Mouse (Mus musculus) thymus, adult 2 months (tissue): Measurements from ENCODE around the gene Olfr1094. TPM values are rescaled to one million over a fixed set of nuclear protein-coding genes. Genes with fewer than 3 reads are reported as not detected.

Source experiments
- DNase-seq: peaks from one replicate; pipeline ENCODE4 v3.0.0; 2021
- H3K27ac ChIP-seq: fragments of 200-500 bp; 2 replicates; pipeline ENCODE4 v1.5.1; 2012; ENCODE audit warnings: low read length, control low read depth; ENCODE audit not compliant: control insufficient read depth, insufficient read depth
- H3K27me3 ChIP-seq: fragments of 200-500 bp; 2 replicates; pipeline ENCODE4 v1.6.1; 2012; ENCODE audit warnings: mild to moderate bottlenecking, low read length, moderate library complexity, mixed read lengths; ENCODE audit not compliant: control insufficient read depth, insufficient read depth
- H3K36me3 ChIP-seq: fragments of 200-500 bp; 2 replicates; pipeline ENCODE4 v1.6.1; 2012; ENCODE audit warnings: mild to moderate bottlenecking, low read length, moderate library complexity; ENCODE audit not compliant: control insufficient read depth, insufficient read depth
- H3K4me1 ChIP-seq: fragments of 200-500 bp; replicated peaks from 2 replicates; pipeline ENCODE4 v1.6.1; 2012; ENCODE audit warnings: low read length; ENCODE audit not compliant: control insufficient read depth, insufficient read depth
- H3K4me3 ChIP-seq: fragments of 200-500 bp; 2 replicates; pipeline ENCODE4 v1.5.1; 2012; ENCODE audit warnings: mild to moderate bottlenecking, low read length, control low read depth, moderate library complexity; ENCODE audit not compliant: control insufficient read depth, insufficient read depth
- CTCF ChIP-seq: fragments of 200-500 bp; IDR thresholded peaks from 2 replicates; pipeline ENCODE4 v1.5.1; 2012; ENCODE audit warnings: mild to moderate bottlenecking, control low read depth, low read length, moderate library complexity, borderline replicate concordance; ENCODE audit not compliant: control insufficient read depth, poor library complexity, insufficient read depth; ENCODE audit errors: extremely low read depth
- POLR2A ChIP-seq: fragments of 200-500 bp; IDR thresholded peaks from 2 replicates; pipeline ENCODE4 v1.6.1; 2012; ENCODE audit warnings: mild to moderate bottlenecking, low read length, control low read depth, moderate library complexity; ENCODE audit not compliant: control insufficient read depth, poor library complexity, insufficient read depth; ENCODE audit errors: extremely low read depth
- WGBS: fragments of 180-500 bp; shearing (Covaris S2); methylation state at CpG from one replicate; pipeline ENCODE4 v1.1.7; 2018; 5-methylcytosine and 5-hydroxymethylcytosine counted together
- polyA plus RNA-seq: library from polyadenylated mRNA; depleted of rRNA; stranded (reverse); fragments of >200 nt; gene quantifications from 2 replicates; pipeline ENCODE4 v1.2.3, GENCODE M21; 2012; rRNA removed

Olfr1094 gene
- polyA plus RNA-seq, result not detected in 2 replicates

- Histone ChIP-seq H3K27me3 (no peaks in the 10 kb centered on the region), H3K4me1 (no peaks in the 10 kb centered on the region), H3K27ac (no peak within 1 kb of the TSS), H3K36me3 (no peaks in the 10 kb centered on the region), H3K4me3 (no peak within 1 kb of the TSS)
- TF ChIP-seq POLR2A, result no peak
- no peak for TF ChIP-seq CTCF
- no peak for DNase-seq
Observed at GRCm38 (mm10) chr2:86824363-86824762, at the start of gene Olfr1094. Gene Olfr1094 (plus strand): TSS chr2:86824663.

- H3K36me3 ChIP-seq, result no peaks in the 10 kb centered on the region
- TF ChIP-seq POLR2A (no peak), CTCF (no peak)
- H3K27ac ChIP-seq, result no peak within 1 kb of the TSS
- no peak for DNase-seq
- WGBS, result 83% methylated on average over 2 of the region's 2 CpGs
- no peaks in the 10 kb centered on the region for H3K4me1 ChIP-seq
- no peak within 1 kb of the TSS for H3K4me3 ChIP-seq
- H3K27me3 ChIP-seq, result no peaks in the 10 kb centered on the region
Observed at GRCm38 (mm10) chr2:86782179-86782578, 42.3 kb upstream of the Olfr1094 start, which contains the start of gene Olfr1093. Gene Olfr1093 (plus strand): TSS chr2:86782479.

DNA sequence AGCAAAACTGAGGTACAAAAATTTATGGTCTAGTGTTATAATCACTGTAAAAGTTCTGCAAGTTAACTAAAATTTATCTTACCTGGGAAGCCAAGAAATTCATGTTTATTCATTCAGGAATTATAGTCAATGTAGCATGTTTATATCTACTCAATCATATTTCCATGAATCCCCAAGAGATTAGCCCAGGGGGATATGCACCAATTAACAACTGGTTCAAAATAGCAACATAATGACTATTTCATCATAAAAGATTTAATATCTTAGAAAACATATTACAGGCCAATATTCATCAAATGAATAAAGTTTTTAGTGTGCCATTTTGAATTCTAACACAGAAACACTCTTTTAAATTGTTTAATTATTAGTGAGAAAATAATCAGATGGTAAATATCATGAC is 14.5 kb upstream of the Olfr1094 start, which contains the start of gene Olfr141:
Gene Olfr141, minus strand, starts transcription at position 101 of the 400 bp plus-strand sequence.
- DNase-seq, result no peak
- no peak for TF ChIP-seq POLR2A
- no peak for TF ChIP-seq CTCF
- Histone ChIP-seq H3K27me3 (no peaks in the 10 kb centered on the region), H3K4me1 (no peaks in the 10 kb centered on the region), H3K4me3 (no peak within 1 kb of the TSS), H3K36me3 (no peaks in the 10 kb centered on the region), H3K27ac (no peak within 1 kb of the TSS)

DNA sequence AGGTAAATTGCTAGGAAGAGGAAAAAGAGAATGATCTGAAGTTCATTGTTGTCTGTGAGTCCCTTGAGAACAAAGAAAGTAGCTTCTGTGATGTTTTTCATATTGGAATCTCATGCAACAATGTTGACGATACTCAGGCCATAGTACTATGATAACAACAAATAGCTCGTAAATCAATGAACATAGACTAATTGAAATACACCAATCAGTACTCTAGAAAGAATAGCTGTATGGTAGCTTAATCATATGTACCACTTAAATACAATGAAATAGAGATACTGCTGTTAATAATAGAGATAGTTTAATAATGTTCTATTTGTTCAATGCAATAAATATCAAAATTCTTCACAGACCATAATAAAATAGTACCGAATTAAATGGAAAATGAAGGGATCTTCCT is 27.1 kb downstream of the Olfr1094 start, which contains the start of gene Olfr1095:
Gene Olfr1095, minus strand, starts transcription at position 101 of the 400 bp plus-strand sequence.
- WGBS, result 91% methylated on average over 3 of the region's 3 CpGs
- no peak for TF ChIP-seq CTCF
- TF ChIP-seq POLR2A, result no peak
- Histone ChIP-seq H3K27me3 (no peaks in the 10 kb centered on the region), H3K4me1 (no peaks in the 10 kb centered on the region), H3K4me3 (no peak within 1 kb of the TSS), H3K27ac (no peak within 1 kb of the TSS), H3K36me3 (no peaks in the 10 kb centered on the region)
- DNase-seq, result no peak

GRCm38 (mm10) chr2:86874702-86875101 is 50.2 kb downstream of the Olfr1094 start, which contains the start of gene Gm13723:
Gene Gm13723 (minus strand): TSS chr2:86874802.
- no peak for DNase-seq
- Histone ChIP-seq H3K36me3 (no peaks in the 10 kb centered on the region), H3K27me3 (no peaks in the 10 kb centered on the region), H3K4me1 (no peaks in the 10 kb centered on the region), H3K27ac (no peak within 1 kb of the TSS), H3K4me3 (no peak within 1 kb of the TSS)
- TF ChIP-seq POLR2A, result no peak
- no peak for TF ChIP-seq CTCF
- WGBS, result 64% methylated on average over 1 of the region's 1 CpGs

Other genes starting within 250 kb of the Olfr1094 start
- gene Olfr1082, start 225.7 kb upstream of the Olfr1094 start, polyA plus RNA-seq, result not detected in 2 replicates
- gene Olfr1084, start 184.9 kb upstream of the Olfr1094 start, polyA plus RNA-seq, result not detected in 2 replicates
- not detected in 2 replicates for gene Olfr1085, start 162.6 kb upstream of the Olfr1094 start, polyA plus RNA-seq
- gene Olfr1086, start 144.6 kb upstream of the Olfr1094 start, polyA plus RNA-seq, result not detected in 2 replicates
- not detected in 2 replicates for gene Olfr1087, start 126.3 kb upstream of the Olfr1094 start, polyA plus RNA-seq
- not detected in 2 replicates for gene Olfr1089, start 91.0 kb upstream of the Olfr1094 start, polyA plus RNA-seq
- not detected in 2 replicates for gene Olfr1090, start 65.7 kb upstream of the Olfr1094 start, polyA plus RNA-seq
- not detected in 2 replicates for gene Olfr1093, start 42.2 kb upstream of the Olfr1094 start, polyA plus RNA-seq
- not detected in 2 replicates for gene Olfr141, start 14.6 kb upstream of the Olfr1094 start, polyA plus RNA-seq
- gene Olfr1095, start 27.0 kb downstream of the Olfr1094 start, polyA plus RNA-seq, result not detected in 2 replicates
- gene Gm13723, start 50.1 kb downstream of the Olfr1094 start, polyA plus RNA-seq, result not detected in 2 replicates
- not detected in 2 replicates for gene Olfr1097, start 67.6 kb downstream of the Olfr1094 start, polyA plus RNA-seq
- not detected in 2 replicates for gene Olfr1098, start 99.9 kb downstream of the Olfr1094 start, polyA plus RNA-seq
- not detected in 2 replicates for gene Olfr1099, start 136.0 kb downstream of the Olfr1094 start, polyA plus RNA-seq
- not detected in 2 replicates for gene Olfr1100, start 155.3 kb downstream of the Olfr1094 start, polyA plus RNA-seq
- gene Olfr1101, start 166.6 kb downstream of the Olfr1094 start, polyA plus RNA-seq, result not detected in 2 replicates
- gene Olfr1102, start 173.7 kb downstream of the Olfr1094 start, polyA plus RNA-seq, result not detected in 2 replicates
- not detected in 2 replicates for gene Olfr1104, start 202.4 kb downstream of the Olfr1094 start, polyA plus RNA-seq
- gene Olfr1105, start 211.9 kb downstream of the Olfr1094 start, polyA plus RNA-seq, result not detected in 2 replicates
- gene Olfr1106, start 227.6 kb downstream of the Olfr1094 start, polyA plus RNA-seq, result not detected in 2 replicates